Mouse (Mus musculus) hindbrain, embryonic 15.5 days (tissue): Measurements from ENCODE around the gene Hax1. TPM values are rescaled to one million over a fixed set of nuclear protein-coding genes. Genes with fewer than 3 reads are reported as not detected.
A peak's percentile ranks its signal among the peaks of the same experiment; 100 is the strongest.

Experiments
- ATAC-seq: fragments of 200-750 bp; cut with Nextera tagmentation; 2 replicates; pipeline ENCODE4 v1.8.0; 2017; ENCODE audit warnings: low read depth, moderate number of reproducible peaks, moderate TSS enrichment; ENCODE audit not compliant: low FRiP score
- H3K27ac ChIP-seq: fragments of 300-500 bp; sonication (generic); replicated peaks from 2 replicates; pipeline ENCODE4 v1.5.1; 2015; ENCODE audit warnings: mild to moderate bottlenecking, inconsistent platforms
- H3K27me3 ChIP-seq: fragments of 300-500 bp; sonication (generic); 2 replicates; pipeline ENCODE4 v1.6.1; 2015; ENCODE audit warnings: control low read depth, inconsistent platforms
- H3K36me3 ChIP-seq: fragments of 300-500 bp; sonication (generic); 2 replicates; pipeline ENCODE4 v1.6.1; 2015; ENCODE audit warnings: control low read depth, inconsistent platforms
- H3K4me1 ChIP-seq: fragments of 300-500 bp; sonication (generic); replicated peaks from 2 replicates; pipeline ENCODE4 v1.6.1; 2015; ENCODE audit warnings: control low read depth, inconsistent platforms
- H3K4me2 ChIP-seq: fragments of 300-500 bp; sonication (generic); 2 replicates; pipeline ENCODE4 v1.6.1; 2015; ENCODE audit warnings: moderate library complexity, mild to moderate bottlenecking, inconsistent platforms
- H3K4me3 ChIP-seq: fragments of 300-500 bp; sonication (generic); 2 replicates; pipeline ENCODE4 v1.5.1; 2015; ENCODE audit warnings: mild to moderate bottlenecking, inconsistent platforms
- H3K9ac ChIP-seq: fragments of 300-500 bp; sonication (generic); 2 replicates; pipeline ENCODE4 v1.6.1; 2015; ENCODE audit warnings: inconsistent platforms
- H3K9me3 ChIP-seq: fragments of 300-500 bp; sonication (generic); 2 replicates; pipeline ENCODE4 v1.6.1; 2016; ENCODE audit warnings: control low read depth, inconsistent platforms
- WGBS: fragments of 180-500 bp; shearing (Covaris S2); methylation state at CpG from one replicate; pipeline ENCODE4 v1.1.7; 2015; 5-methylcytosine and 5-hydroxymethylcytosine counted together
- polyA plus RNA-seq: library from polyadenylated mRNA; unstranded; fragments of >200 nt; fragmentation: Nextera tagmentation; extraction: Ambion mirVana; gene quantifications from 2 replicates; pipeline ENCODE4 v1.2.1, GENCODE M21; 2015

Hax1 gene
- polyA plus RNA-seq = 110 and 111 TPM in 2 replicates

GRCm38 (mm10) chr3:89998612-89999054 is at the start of gene Hax1:
Gene Hax1, minus strand, starts transcription at chr3:89998780.
- WGBS = 0% methylated on average over 26 of the region's 26 CpGs
- Histone ChIP-seq H3K36me3 (peaks cover 48% of the 10 kb centered on the region), H3K27ac (peak within 1 kb of the TSS; percentile 90), H3K27me3 (no peaks in the 10 kb centered on the region), H3K4me1 (peaks cover 21% of the 10 kb centered on the region), H3K4me2 (peak within 1 kb of the TSS; percentile 80), H3K9me3 (no peaks in the 10 kb centered on the region), H3K9ac (peak within 1 kb of the TSS; percentile 83), H3K4me3 (peak within 1 kb of the TSS; percentile 68)
- peak; percentile 96 for ATAC-seq

GRCm38 (mm10) chr3:90036263-90036662 is 37.7 kb upstream of the Hax1 start:
- Histone ChIP-seq H3K27ac (no peak overlapping the region), H3K9me3 (no peaks in the 10 kb centered on the region), H3K4me1 (no peaks in the 10 kb centered on the region), H3K9ac (no peak overlapping the region), H3K4me3 (no peak overlapping the region), H3K4me2 (no peak overlapping the region), H3K36me3 (peaks cover 77% of the 10 kb centered on the region), H3K27me3 (no peaks in the 10 kb centered on the region)
- 91% methylated on average over 1 of the region's 1 CpGs for WGBS
- no peak for ATAC-seq

- WGBS = 95% methylated on average over 2 of the region's 2 CpGs
- H3K27ac ChIP-seq = no peak overlapping the region
- no peak overlapping the region for H3K9ac ChIP-seq
- H3K9me3 ChIP-seq = no peaks in the 10 kb centered on the region
- no peak overlapping the region for H3K4me3 ChIP-seq
- peaks cover 81% of the 10 kb centered on the region for H3K36me3 ChIP-seq
- H3K4me1 ChIP-seq = no peaks in the 10 kb centered on the region
- H3K4me2 ChIP-seq = no peak overlapping the region
- H3K27me3 ChIP-seq = no peaks in the 10 kb centered on the region
- ATAC-seq = no peak
Measured at GRCm38 (mm10) chr3:90034653-90035052, 36.1 kb upstream of the Hax1 start.

- no peak for ATAC-seq
- WGBS = 95% methylated on average over 4 of the region's 4 CpGs
- Histone ChIP-seq H3K9ac (no peak overlapping the region), H3K4me3 (no peak overlapping the region), H3K36me3 (peaks cover 98% of the 10 kb centered on the region), H3K4me1 (no peaks in the 10 kb centered on the region), H3K27me3 (no peaks in the 10 kb centered on the region), H3K4me2 (no peak overlapping the region), H3K9me3 (no peaks in the 10 kb centered on the region), H3K27ac (no peak overlapping the region)
Measured at GRCm38 (mm10) chr3:90016626-90017025, 18.0 kb upstream of the Hax1 start.

GRCm38 (mm10) chr3:90010291-90010690 is 11.7 kb upstream of the Hax1 start:
- peaks cover 97% of the 10 kb centered on the region for H3K36me3 ChIP-seq
- WGBS = 81% methylated on average over 2 of the region's 2 CpGs
- no peak overlapping the region for H3K4me2 ChIP-seq
- no peaks in the 10 kb centered on the region for H3K4me1 ChIP-seq
- H3K9ac ChIP-seq = no peak overlapping the region
- no peak for ATAC-seq
- no peak overlapping the region for H3K27ac ChIP-seq
- no peak overlapping the region for H3K4me3 ChIP-seq
- no peaks in the 10 kb centered on the region for H3K9me3 ChIP-seq
- H3K27me3 ChIP-seq = no peaks in the 10 kb centered on the region

- Histone ChIP-seq H3K9me3 (no peaks in the 10 kb centered on the region), H3K4me1 (peaks cover 4% of the 10 kb centered on the region; the same call in 1 of the 2 replicates), H3K27me3 (no peaks in the 10 kb centered on the region), H3K9ac (no peak overlapping the region), H3K36me3 (peaks cover 77% of the 10 kb centered on the region), H3K27ac (no peak overlapping the region), H3K4me3 (no peak overlapping the region), H3K4me2 (no peak overlapping the region)
- ATAC-seq = no peak
- 76% methylated on average over 3 of the region's 3 CpGs for WGBS
Measured at GRCm38 (mm10) chr3:90004091-90004796, 5.7 kb upstream of the Hax1 start.

- Histone ChIP-seq H3K4me3 (no peak overlapping the region), H3K27ac (no peak overlapping the region), H3K36me3 (peaks cover 49% of the 10 kb centered on the region), H3K9me3 (no peaks in the 10 kb centered on the region), H3K4me1 (peaks cover 21% of the 10 kb centered on the region), H3K4me2 (no peak overlapping the region), H3K9ac (no peak overlapping the region), H3K27me3 (no peaks in the 10 kb centered on the region)
- WGBS = 84% methylated on average over 4 of the region's 4 CpGs
- no peak for ATAC-seq
Measured at GRCm38 (mm10) chr3:89999830-90000229, 1.2 kb upstream of the Hax1 start.

GRCm38 (mm10) chr3:89999090-89999489 is 510 bp upstream of the Hax1 start:
- Histone ChIP-seq H3K9ac (peak overlapping the region; percentile 83), H3K27ac (peak overlapping the region; percentile 90), H3K4me2 (peak overlapping the region; percentile 80), H3K27me3 (no peaks in the 10 kb centered on the region), H3K9me3 (no peaks in the 10 kb centered on the region), H3K4me1 (peaks cover 21% of the 10 kb centered on the region), H3K4me3 (peak overlapping the region; percentile 68), H3K36me3 (peaks cover 48% of the 10 kb centered on the region)
- WGBS = 17% methylated on average over 8 of the region's 8 CpGs
- ATAC-seq = no peak; the same call in 1 of the 2 replicates

GRCm38 (mm10) chr3:89997791-89998495 is 637 bp downstream of the Hax1 start:
- peak; percentile 55; the same call in 1 of the 2 replicates for ATAC-seq
- no peaks in the 10 kb centered on the region for H3K27me3 ChIP-seq
- peak overlapping the region; percentile 90 for H3K27ac ChIP-seq
- peak overlapping the region; percentile 80 for H3K4me2 ChIP-seq
- WGBS = 16% methylated on average over 23 of the region's 23 CpGs
- H3K4me3 ChIP-seq = peak overlapping the region; percentile 68
- H3K4me1 ChIP-seq = peaks cover 21% of the 10 kb centered on the region
- H3K36me3 ChIP-seq = peaks cover 44% of the 10 kb centered on the region
- peak overlapping the region; percentile 83 for H3K9ac ChIP-seq
- no peaks in the 10 kb centered on the region for H3K9me3 ChIP-seq

GRCm38 (mm10) chr3:89994807-89995515 is 3.6 kb downstream of the Hax1 start:
- ATAC-seq = no peak
- 95% methylated on average over 5 of the region's 5 CpGs for WGBS

GRCm38 (mm10) chr3:89987822-89988221 is 10.8 kb downstream of the Hax1 start:
- WGBS = 94% methylated on average over 4 of the region's 4 CpGs
- no peak overlapping the region for H3K4me3 ChIP-seq
- no peaks in the 10 kb centered on the region for H3K9me3 ChIP-seq
- H3K4me1 ChIP-seq = no peaks in the 10 kb centered on the region
- ATAC-seq = no peak
- no peaks in the 10 kb centered on the region for H3K27me3 ChIP-seq
- no peaks in the 10 kb centered on the region for H3K36me3 ChIP-seq
- no peak overlapping the region for H3K4me2 ChIP-seq
- H3K9ac ChIP-seq = no peak overlapping the region
- H3K27ac ChIP-seq = no peak overlapping the region

More at GRCm38 (mm10) chr3:89994807-89995515, 3.6 kb downstream of the Hax1 start:
- no peaks in the 10 kb centered on the region for H3K27me3 ChIP-seq
- H3K4me1 ChIP-seq = peaks cover 21% of the 10 kb centered on the region
- no peak overlapping the region for H3K9ac ChIP-seq
- H3K36me3 ChIP-seq = peaks cover 20% of the 10 kb centered on the region
- H3K4me3 ChIP-seq = no peak overlapping the region
- H3K4me2 ChIP-seq = no peak overlapping the region
- no peaks in the 10 kb centered on the region for H3K9me3 ChIP-seq
- no peak overlapping the region for H3K27ac ChIP-seq

- Histone ChIP-seq H3K27me3 (no peaks in the 10 kb centered on the region), H3K36me3 (no peaks in the 10 kb centered on the region), H3K27ac (no peak overlapping the region), H3K9me3 (no peaks in the 10 kb centered on the region), H3K4me2 (no peak overlapping the region), H3K4me1 (no peaks in the 10 kb centered on the region), H3K9ac (no peak overlapping the region), H3K4me3 (no peak overlapping the region)
- WGBS = 41% methylated on average over 3 of the region's 3 CpGs
- no peak for ATAC-seq
Measured at GRCm38 (mm10) chr3:89987211-89987610, 11.4 kb downstream of the Hax1 start.
